Mouse (Mus musculus) heart, postnatal 36 days (tissue): ENCODE measurements at regions not wholly inside any gene's neighbourhood (a gene's known extent, or its start where the extent isn't known, plus 50 kb on each side); places are given as distances from the start of the nearest gene placed in this dataset.
"Not testable (repeated sequence)": the region's sequence is repeated elsewhere in the genome, so short reads cannot be mapped to it uniquely, and the experiment has no call there.

ENCODE experiments used
- DNase-seq, 2 experiments: peaks; one replicate each; pipeline ENCODE4 v3.0.0; 2021 to 2022
- intact Hi-C: fragments of 180-260 bp; cut with DNase I; formaldehyde crosslinking; loops from one replicate; pipeline ENCODE4 v1.15.1; 2025

DNA sequence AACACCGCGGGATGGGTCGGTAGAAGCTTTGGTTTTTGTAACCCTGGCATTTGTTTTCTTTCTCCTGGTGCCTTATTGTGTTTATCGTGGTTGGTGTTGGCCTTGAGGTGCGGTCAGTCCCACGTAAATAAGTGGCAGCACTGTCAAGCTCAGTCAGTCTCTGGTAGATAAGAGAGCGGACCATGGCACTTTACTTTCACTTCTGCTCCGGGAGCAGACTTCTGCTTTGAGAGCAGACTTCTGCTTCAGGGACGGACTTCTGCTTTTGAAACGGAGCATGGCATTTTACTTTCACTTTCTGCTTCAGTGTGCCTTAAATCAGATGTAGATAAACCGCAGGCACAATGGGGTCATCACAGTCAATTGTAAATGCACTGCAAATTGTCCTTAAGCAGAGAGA lies 54.3 kb upstream of the Ccdc66 start:
- DNase-seq = not testable (repeated sequence)
- intact Hi-C loops = loop anchor here (5.0 kb wide), 1 partner anchor 375 kb away; no protein-coding TSS in a partner anchor

DNA sequence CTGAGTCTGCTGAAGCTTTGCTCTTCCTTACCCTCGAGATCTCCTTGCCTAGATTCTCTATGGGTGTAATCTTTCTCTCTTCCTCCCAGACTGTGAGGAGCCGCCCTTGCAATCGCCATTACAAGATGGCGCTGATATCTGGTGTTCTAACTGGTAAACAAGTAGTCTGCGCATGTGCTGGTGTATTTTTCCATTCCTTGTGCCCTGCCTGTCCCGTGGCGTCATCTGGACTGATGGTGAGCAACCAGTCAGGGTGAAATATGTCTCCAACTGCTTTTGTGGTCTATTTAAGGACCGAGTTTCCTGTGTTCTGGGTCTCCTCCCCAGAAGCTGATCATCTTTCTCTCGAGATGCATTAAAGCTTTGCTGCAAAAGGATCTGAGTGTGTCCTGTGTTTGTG lies 53.7 kb upstream of the Ccdc66 start:
- intact Hi-C loops = loop anchor here (5.0 kb wide), 1 partner anchor 375 kb away; no protein-coding TSS in a partner anchor
- DNase-seq = not testable (repeated sequence)

DNA sequence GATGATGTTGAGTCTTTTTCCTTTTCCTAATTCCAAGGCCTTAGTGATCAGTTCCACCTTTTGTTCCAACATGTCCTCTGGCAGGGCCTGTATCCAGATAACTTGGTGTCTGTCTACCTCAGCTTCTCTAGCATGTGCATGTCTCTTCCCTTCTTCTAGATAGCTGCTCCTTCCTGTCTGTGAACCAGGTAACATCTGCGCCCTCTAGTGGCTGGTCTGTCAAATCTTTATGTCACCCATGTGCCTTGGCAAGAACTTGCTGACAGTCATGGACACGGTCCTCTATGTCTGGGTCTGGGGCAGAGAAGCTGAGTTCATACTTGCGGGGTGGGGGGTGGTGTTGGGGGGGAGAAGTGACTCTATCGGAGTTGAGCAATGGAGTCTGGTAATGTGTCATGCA lies 52.2 kb upstream of the Ccdc66 start:
- intact Hi-C loops = loop anchor here (5.0 kb wide), 1 partner anchor 373 kb away; no protein-coding TSS in a partner anchor
- DNase-seq = peak; percentile 18 to 51

DNA sequence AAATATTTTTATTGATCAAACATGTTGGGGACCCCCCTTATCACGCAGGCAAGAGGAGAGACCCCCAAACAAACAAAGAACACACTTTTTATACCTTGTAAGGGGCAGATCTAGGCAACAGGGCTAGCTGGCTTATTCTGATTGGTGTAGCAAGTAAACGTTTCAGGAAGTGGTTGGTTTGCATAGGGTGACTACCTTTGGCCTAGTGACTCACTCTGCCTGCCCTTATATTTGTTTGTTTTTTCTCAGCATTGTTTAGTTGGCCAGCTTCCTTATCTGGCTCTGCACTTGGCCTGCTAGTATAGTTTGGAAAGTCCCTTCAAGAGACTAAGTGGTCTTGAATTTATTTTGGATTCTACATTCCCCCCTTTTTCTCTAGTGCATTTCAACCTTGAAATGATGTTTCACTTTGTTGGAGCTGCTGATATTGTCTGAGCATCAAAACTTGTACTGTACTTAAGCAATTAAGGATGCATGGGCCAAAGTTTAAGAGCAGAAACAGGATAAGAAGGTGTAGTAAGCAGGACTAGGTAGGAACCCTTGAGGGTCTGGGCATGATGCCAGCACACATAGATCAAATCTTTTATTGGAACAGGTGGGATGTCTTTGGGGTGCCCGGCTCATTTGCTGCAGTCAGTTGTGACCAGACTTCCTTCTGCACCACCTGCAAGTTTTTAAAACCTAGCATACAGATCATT lies 50.7 kb upstream of the Ccdc66 start:
- DNase-seq = no peak
- intact Hi-C loops = no loop called here
